Mouse (Mus musculus): ENCODE results near the gene Cnot2. TPM values are rescaled to one million over a fixed set of nuclear protein-coding genes. Genes with fewer than 3 reads are reported as not detected.

Gene Cnot2
- 48.1 and 65.8 TPM in 2 replicates for polyA plus RNA-seq (2021; fragmentation: Nextera tagmentation)
- long read RNA-seq, experiment 1, transcript Cnot2-210 (15 exons, 2,693 nt), result minor isoform, 18 of 342 reads
- long read RNA-seq, experiment 1, transcript Cnot2-203 (16 exons, 2,800 nt), result major isoform, 76 of 342 reads
- long read RNA-seq, experiment 1, transcript Cnot2-213 (16 exons, 2,120 nt), result minor isoform, 21 of 342 reads
- long read RNA-seq, experiment 1, transcript Cnot2-202 (14 exons, 2,268 nt), result minor isoform, 5 of 342 reads
- long read RNA-seq, experiment 1, partial matches to known transcripts, result 19 of 342 reads
- long read RNA-seq, experiment 1, other reads (novel, unspliced or antisense), result 200 of 342 reads
- long read RNA-seq, experiment 2, transcript Cnot2-203 (16 exons, 2,800 nt), result major isoform, 9 of 87 reads
- long read RNA-seq, experiment 2, transcript Cnot2-210 (15 exons, 2,693 nt), result minor isoform, 5 of 87 reads
- long read RNA-seq, experiment 2, partial matches to known transcripts, result 19 of 87 reads
- long read RNA-seq, experiment 2, other reads (novel, unspliced or antisense), result 50 of 87 reads

DNA sequence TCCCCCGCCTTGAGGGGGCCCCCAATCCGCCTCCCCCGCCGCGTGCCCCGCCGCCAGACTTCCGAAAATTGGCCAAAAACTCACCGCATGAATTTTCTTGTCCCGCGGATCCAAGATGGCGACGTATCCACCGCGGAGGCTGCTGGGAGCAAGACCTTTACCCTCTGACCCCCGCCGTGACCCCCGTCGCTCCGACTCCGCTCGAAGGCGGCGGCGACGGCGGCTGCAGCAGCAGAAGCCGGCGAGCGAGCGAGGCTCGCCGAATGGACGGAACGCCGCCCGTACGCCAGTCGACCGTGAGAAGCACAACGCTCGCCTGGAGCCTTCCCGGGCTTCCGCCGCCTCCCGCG, at the start of gene Cnot2:
Cnot2 (minus strand) TSS at position 143 of the 350 bp plus-strand sequence.

DNA sequence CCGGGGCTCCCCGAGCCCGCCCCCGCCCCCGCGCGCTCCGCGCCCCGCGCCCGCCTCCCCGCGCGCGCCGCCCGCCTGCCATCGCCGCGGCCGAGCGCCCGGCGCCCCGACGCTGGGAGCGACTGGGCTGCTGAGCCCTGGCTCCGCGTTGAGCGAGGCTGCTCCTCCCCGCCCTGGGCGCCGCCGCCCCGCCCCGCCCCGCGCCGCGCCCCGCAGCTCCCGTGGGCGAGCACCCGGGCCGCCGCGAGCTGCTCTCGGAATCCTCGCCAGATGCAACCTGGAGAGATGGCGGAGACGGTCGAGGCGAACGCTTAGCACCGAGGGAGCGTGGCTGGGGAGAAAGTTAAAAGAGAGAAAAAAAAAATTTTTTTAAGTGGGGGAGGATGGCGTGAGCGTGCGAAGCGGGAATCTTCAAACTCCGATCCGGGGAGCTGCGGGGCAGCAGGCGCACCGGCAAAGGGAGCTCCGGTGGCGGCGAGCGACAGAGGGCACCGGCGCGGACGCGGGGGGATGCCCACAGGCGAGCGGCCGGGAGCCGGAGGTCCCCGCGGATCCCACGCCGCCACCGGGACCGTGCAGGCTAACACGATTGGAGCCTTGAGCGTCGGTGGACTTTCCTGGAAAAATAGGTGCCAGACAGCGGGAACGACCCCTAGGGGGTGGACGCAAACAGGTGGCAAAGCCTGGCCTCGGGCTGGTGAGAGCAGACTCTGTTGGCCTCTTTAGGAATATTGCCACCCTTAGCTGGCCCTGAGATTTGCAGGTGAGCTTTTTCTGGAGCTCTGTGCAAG, 107.4 kb downstream of the Cnot2 start, which contains the start of gene Kcnmb4:
Kcnmb4 (minus strand) TSS at position 120 of the 791 bp plus-strand sequence.

Other genes with a start within 250 kb of the Cnot2 start
- gene Kcnmb4, start 107.6 kb downstream of the Cnot2 start, polyA plus RNA-seq (2021; fragmentation: Nextera tagmentation), result 24.8 and 27.5 TPM in 2 replicates